Mouse (Mus musculus) heart, postnatal 0 days (tissue): Measurements from ENCODE around the gene Ube2d1. TPM values are rescaled to one million over a fixed set of nuclear protein-coding genes. Genes with fewer than 3 reads are reported as not detected.

ENCODE experiments used
- ATAC-seq: fragments of 200-750 bp; cut with Nextera tagmentation; 2 replicates; pipeline ENCODE4 v1.8.0; 2017; ENCODE audit warnings: low read depth, moderate number of reproducible peaks, moderate library complexity; ENCODE audit not compliant: insufficient read depth
- DNase-seq: peaks from one replicate; pipeline ENCODE4 v3.0.0-alpha.2; 2016; ENCODE audit warnings: low spot score
- H3K27ac ChIP-seq: fragments of 300-500 bp; sonication (generic); 2 replicates; pipeline ENCODE4 v1.5.1; 2014; ENCODE audit warnings: low read depth, mild to moderate bottlenecking
- H3K27me3 ChIP-seq: fragments of 300-500 bp; sonication (generic); 2 replicates; pipeline ENCODE4 v1.6.1; 2014; ENCODE audit warnings: low read length, mixed read lengths; ENCODE audit not compliant: control insufficient read depth, insufficient read depth
- H3K36me3 ChIP-seq: fragments of 300-500 bp; sonication (generic); replicated peaks from 2 replicates; pipeline ENCODE4 v1.6.1; 2014; ENCODE audit warnings: low read length, mixed read lengths; ENCODE audit not compliant: control insufficient read depth, insufficient read depth
- H3K4me1 ChIP-seq: fragments of 300-500 bp; sonication (generic); 2 replicates; pipeline ENCODE4 v1.6.1; 2014; ENCODE audit warnings: antibody characterized with exemption; ENCODE audit not compliant: control insufficient read depth, insufficient read depth
- H3K4me2 ChIP-seq: fragments of 300-500 bp; sonication (generic); 2 replicates; pipeline ENCODE4 v1.6.1; 2014; ENCODE audit warnings: low read depth, mild to moderate bottlenecking, low read length, moderate library complexity
- H3K4me3 ChIP-seq: fragments of 300-500 bp; sonication (generic); 2 replicates; pipeline ENCODE4 v1.5.1; 2014; ENCODE audit warnings: low read depth, low read length
- H3K9ac ChIP-seq: fragments of 300-500 bp; sonication (generic); replicated peaks from 2 replicates; pipeline ENCODE4 v1.6.1; 2014; ENCODE audit warnings: low read depth, low read length, mixed read lengths
- H3K9me3 ChIP-seq: fragments of 300-500 bp; sonication (generic); replicated peaks from 2 replicates; pipeline ENCODE4 v1.6.1; 2016; ENCODE audit warnings: low read length; ENCODE audit not compliant: control insufficient read depth
- CTCF ChIP-seq: IDR thresholded peaks from 2 replicates; pipeline ENCODE4 v1.5.1; 2016; ENCODE audit warnings: antibody characterized with exemption, control low read depth, low read depth
- EP300 ChIP-seq: IDR thresholded peaks from 2 replicates; pipeline ENCODE4 v1.6.1; 2016; ENCODE audit warnings: antibody characterized with exemption, low read depth
- WGBS: fragments of 180-500 bp; shearing (Covaris S2); extraction: QIAGEN DNeasy Blood & Tissue Kit; methylation state at CpG from one replicate; pipeline ENCODE4 v1.1.7; 2014; 5-methylcytosine and 5-hydroxymethylcytosine counted together
- polyA plus RNA-seq: library from polyadenylated mRNA; unstranded; fragments of >200 nt; fragmentation: Nextera tagmentation; extraction: Ambion mirVana; gene quantifications from 2 replicates; pipeline ENCODE4 v1.2.1, GENCODE M21; 2015
- total RNA-seq: library from RNA; depleted of rRNA; stranded (reverse); fragments of >200 nt; gene quantifications from 2 replicates; pipeline ENCODE4 v1.2.3, GENCODE M21; 2014; ENCODE audit warnings: low replicate concordance; rRNA removed

Gene Ube2d1
- total and polyA plus RNA-seq, 2 experiments from 2014 or later = 19.6 to 45.3 TPM

DNA sequence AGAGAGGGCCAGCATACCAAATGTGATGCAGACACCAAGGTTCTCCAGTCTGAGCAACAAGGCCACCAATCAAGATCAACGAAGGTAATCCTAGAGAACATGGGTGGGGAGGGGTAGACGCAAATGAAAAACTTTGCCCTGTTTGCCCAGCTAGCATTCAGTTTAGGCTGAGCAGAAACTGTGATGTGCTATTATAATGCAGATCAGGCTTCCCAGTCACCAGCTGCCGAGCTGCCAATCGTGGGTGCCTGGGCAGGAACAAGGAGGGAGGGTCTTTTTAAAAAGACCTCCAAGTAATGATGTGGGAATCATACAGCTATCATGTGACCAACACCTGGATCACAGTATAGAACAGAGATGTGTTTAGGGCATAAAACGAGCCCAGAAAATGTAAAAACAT lies 62.0 kb downstream of the Ube2d1 start:
- no peaks in the 10 kb centered on the region for H3K27me3 ChIP-seq
- ATAC-seq (no peak), DNase-seq (no peak)
- no peak overlapping the region for H3K9ac ChIP-seq
- H3K4me1 ChIP-seq = no peaks in the 10 kb centered on the region
- no peaks in the 10 kb centered on the region for H3K9me3 ChIP-seq
- H3K4me3 ChIP-seq = no peak overlapping the region
- TF ChIP-seq EP300 = no peak
- no peak for TF ChIP-seq CTCF
- peaks cover 18% of the 10 kb centered on the region for H3K36me3 ChIP-seq
- H3K4me2 ChIP-seq = no peak overlapping the region
- 88% methylated on average over 5 of the region's 5 CpGs for WGBS
- no peak overlapping the region for H3K27ac ChIP-seq

DNA sequence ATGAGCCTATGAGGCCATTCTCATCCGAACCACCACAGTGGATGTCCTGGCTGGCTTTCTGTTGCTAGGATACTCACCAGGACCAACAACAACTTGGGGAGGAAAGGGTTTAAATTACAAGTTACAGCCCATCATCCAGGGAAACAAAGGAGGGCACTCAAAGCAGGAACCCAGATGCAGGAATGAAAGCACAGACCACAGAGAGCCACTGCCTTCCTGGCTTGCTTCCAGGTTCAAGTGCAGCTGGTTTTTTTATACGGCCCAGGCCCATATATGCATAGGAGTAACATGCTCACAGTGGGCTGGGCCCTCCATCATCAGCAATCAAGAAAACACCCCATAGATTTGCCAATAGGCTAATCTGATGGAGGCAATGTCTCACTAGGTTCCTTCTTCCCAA lies 62.4 kb downstream of the Ube2d1 start:
- Histone ChIP-seq H3K4me2 (no peak overlapping the region), H3K27me3 (no peaks in the 10 kb centered on the region), H3K9me3 (no peaks in the 10 kb centered on the region), H3K27ac (no peak overlapping the region), H3K4me3 (no peak overlapping the region), H3K36me3 (peaks cover 16% of the 10 kb centered on the region), H3K9ac (no peak overlapping the region), H3K4me1 (no peaks in the 10 kb centered on the region)
- TF ChIP-seq EP300 (no peak), CTCF (no peak)
- 86% methylated on average over 2 of the region's 2 CpGs for WGBS
- DNase-seq (no peak), ATAC-seq (no peak)

DNA sequence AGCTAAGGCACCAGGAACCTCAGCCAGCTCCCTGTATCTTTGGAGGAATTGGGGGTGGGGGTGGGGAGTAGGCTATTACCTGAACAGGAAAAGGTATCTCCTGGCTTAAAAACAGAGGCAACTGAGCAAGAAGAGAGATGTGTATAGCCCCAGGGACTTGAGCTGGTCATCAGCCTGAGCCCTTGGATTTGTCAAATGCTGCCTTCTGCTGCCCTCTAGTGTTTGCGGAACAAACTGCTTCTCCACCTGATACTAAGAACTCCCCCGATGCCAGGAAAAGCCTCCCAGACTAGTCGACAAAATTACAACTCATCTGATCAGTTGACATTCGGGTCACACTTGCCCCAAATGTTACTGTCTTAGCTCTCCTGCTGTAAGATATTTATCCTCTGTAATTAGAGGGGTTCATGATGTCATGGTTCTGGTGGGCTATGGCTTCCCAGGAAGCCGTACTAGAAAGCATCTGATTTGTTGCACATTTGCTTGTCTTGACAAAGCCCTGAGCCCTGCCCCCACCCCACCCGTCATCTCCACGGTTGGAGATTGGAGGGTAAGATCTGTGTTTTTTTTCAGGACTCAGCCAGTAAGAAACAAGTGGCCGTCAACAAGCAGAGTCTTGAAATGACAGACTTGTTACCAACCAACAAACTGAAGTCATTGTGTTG lies 66.7 kb downstream of the Ube2d1 start:
- H3K27ac ChIP-seq = no peak overlapping the region
- no peak overlapping the region for H3K9ac ChIP-seq
- no peaks in the 10 kb centered on the region for H3K27me3 ChIP-seq
- H3K4me1 ChIP-seq = no peaks in the 10 kb centered on the region
- H3K36me3 ChIP-seq = no peaks in the 10 kb centered on the region
- DNase-seq = peak; percentile 77
- no peak overlapping the region for H3K4me2 ChIP-seq
- 16% methylated on average over 8 of the region's 8 CpGs for WGBS
- TF ChIP-seq EP300 = no peak
- TF ChIP-seq CTCF = peak; percentile 86
- H3K9me3 ChIP-seq = no peaks in the 10 kb centered on the region
- peak; percentile 55; the same call in 1 of the 2 replicates for ATAC-seq
- H3K4me3 ChIP-seq = no peak overlapping the region

DNA sequence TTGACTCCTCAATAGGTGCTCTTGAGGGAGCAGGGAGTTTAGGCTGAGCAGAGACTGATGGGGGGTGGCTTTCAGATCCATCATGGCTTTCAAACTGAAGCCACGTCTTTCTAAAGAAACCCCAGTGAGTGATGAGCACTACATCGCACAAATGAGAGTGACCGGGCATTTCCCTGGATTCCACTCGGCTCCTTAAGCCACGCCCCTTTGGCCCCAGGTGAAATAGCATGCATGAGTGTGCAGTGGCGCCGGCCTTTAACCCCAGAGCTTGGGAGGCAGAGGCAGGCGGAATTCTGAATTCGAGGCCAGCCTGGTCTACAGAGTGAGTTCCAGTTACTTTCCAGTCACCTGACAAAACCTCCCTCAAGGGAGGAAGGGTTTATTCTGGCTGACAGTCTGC lies 69.1 kb downstream of the Ube2d1 start:
- no peak for TF ChIP-seq CTCF
- no peak for TF ChIP-seq EP300
- Histone ChIP-seq H3K4me2 (no peak overlapping the region), H3K9me3 (no peaks in the 10 kb centered on the region), H3K27me3 (no peaks in the 10 kb centered on the region), H3K4me3 (no peak overlapping the region), H3K9ac (no peak overlapping the region), H3K27ac (no peak overlapping the region), H3K4me1 (no peaks in the 10 kb centered on the region), H3K36me3 (no peaks in the 10 kb centered on the region)
- DNase-seq = no peak
- WGBS = 82% methylated on average over 9 of the region's 9 CpGs
- no peak for ATAC-seq

Other genes with a start within 250 kb of the Ube2d1 start
- gene Bicc1, start 125.6 kb downstream of the Ube2d1 start, total RNA-seq = 12.3 and 13.3 TPM in 2 replicates
- 11.3 and 12.3 TPM in 2 replicates for gene Bicc1, start 125.6 kb downstream of the Ube2d1 start, polyA plus RNA-seq
- 11.9 and 13.1 TPM in 2 replicates for gene Tfam, start 47.0 kb downstream of the Ube2d1 start, total RNA-seq
- gene Tfam, start 47.0 kb downstream of the Ube2d1 start, polyA plus RNA-seq = 41.9 and 49.7 TPM in 2 replicates
- gene Cisd1, start 59.7 kb upstream of the Ube2d1 start, total RNA-seq = 134 and 170 TPM in 2 replicates
- 403 and 429 TPM in 2 replicates for gene Cisd1, start 59.7 kb upstream of the Ube2d1 start, polyA plus RNA-seq
- gene Ipmk, start 62.5 kb upstream of the Ube2d1 start, total RNA-seq = 6.8 and 8.0 TPM in 2 replicates
- gene Ipmk, start 62.5 kb upstream of the Ube2d1 start, polyA plus RNA-seq = 4.9 TPM in 2 replicates